Mouse (Mus musculus): Measurements from ENCODE around the gene Dmd.
A peak's percentile ranks its signal among the peaks of the same experiment; 100 is the strongest.
"Not testable (repeated sequence)": the region's sequence is repeated elsewhere in the genome, so short reads cannot be mapped to it uniquely, and the experiment has no call there.

Dmd gene

DNA sequence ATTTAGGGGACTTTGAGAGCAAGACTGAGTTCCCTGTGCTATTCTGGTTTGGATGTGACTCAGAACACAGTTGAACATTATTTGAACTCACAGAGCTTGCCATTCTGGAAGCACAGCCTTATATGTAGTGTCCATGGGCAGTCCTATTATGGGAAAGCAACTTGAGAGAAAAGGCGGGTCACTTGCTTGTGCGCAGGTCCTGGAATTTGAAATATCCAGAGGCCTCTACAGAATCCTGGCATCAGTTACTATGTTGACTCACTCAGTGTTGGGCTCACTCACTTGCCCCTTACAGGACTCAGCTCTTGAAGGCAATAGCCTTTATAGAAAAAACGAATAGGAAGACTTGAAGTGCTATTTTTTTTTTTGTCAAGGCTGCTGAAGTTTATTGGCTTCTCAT is at the start of gene Dmd:
Gene Dmd (plus strand): TSS at position 241 of the 400 bp plus-strand sequence.
- DNase-seq (ENCODE audit: low spot score in 2 of 2), result no peak

DNA sequence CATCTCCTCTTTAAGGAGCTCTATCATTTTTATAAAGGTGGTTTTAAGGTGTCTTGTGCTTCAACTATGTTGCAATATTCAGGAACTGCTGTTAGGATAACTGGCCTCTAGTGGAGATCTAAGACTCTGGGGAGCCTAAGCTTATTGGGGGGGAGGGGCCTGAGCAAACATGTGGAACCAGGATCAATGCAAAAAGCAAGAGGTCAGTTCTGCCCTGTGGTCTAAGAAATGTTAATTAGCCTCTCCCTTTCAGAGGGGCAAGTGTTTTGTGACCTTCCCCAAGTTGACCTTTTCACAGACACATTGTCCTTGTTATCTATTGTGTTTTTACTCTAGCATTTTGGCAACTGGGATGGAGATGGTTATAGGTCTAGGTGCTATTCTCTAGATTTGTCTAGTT is 47.2 kb upstream of the Dmd start:
- no peak for DNase-seq (ENCODE audit: low spot score in 2 of 2)

DNA sequence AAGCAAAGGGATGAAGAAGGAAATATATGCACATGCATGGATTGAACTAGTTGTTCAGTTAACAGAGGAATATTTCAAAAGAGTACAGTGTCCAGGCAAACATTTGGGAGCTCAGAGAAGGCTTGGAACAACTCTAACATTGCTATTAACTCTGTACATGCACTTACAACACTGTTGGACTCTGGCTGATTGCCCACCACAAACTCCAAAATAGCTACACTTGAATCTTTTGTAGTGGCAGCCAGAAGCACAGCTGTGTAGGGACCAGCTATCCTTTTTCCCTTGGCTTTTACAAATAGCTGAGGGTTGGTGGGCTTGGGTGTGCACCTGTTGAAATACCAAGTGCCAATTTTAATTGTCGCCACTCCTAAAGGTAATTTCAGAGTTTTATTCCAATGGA is 39.0 kb downstream of the Dmd start:
- no peak for DNase-seq (ENCODE audit: low spot score in 2 of 2)

DNA sequence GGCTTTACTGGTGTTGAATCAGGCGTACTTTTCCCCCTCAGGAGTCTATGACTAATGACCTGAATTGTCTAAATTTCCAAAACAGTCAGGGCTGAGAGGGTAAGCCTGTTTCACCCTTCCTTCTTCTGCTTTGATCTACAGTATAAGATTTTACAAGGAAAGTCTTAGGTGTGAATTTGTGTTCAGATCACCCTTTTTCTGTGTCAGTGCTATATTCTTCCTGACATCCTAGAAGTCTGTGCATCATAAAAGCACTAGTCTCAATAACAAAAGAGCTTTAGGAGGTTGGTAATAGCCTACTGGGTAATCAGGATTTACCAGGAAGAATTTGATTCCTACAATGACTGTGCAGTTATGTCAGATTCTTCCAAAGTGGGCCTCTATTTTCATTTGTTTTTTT is 101.5 kb downstream of the Dmd start:
- no peak for DNase-seq (ENCODE audit: low spot score in 2 of 2)

DNA sequence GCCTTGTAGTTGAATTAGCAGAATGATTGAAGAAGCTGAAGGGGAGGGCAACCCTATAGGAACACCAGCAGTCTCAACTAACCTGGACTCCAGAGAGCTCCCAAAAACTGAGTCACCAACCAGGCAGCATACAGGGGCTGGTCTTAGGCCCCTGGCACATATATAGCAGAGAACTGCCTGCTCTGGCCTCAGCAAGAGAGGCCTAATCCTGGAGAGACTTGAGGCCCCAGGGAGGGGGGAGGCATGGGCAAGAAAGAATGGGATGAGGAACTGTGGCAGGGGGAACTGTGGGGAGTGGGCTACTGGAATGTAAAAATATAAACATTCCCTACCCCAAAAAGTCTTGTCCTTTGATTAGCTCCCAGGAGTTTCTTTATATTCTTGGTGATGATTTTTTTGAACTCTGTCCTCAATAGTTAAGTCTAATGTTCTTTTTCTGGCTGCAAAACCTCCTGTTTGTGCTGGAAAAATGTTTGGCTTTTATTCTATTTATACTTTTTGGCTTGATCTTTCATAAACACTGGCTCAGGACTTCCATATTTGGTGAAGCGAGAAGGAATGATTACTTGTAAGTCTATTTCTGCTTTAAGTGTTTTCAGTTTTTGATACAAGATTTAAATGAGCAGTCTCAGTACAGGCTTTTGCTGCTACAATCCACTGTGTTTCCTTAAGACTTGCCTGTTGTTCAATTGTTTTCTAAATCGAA is 167.7 kb downstream of the Dmd start:
- no peak for DNase-seq (ENCODE audit: low spot score in 2 of 2)

DNA sequence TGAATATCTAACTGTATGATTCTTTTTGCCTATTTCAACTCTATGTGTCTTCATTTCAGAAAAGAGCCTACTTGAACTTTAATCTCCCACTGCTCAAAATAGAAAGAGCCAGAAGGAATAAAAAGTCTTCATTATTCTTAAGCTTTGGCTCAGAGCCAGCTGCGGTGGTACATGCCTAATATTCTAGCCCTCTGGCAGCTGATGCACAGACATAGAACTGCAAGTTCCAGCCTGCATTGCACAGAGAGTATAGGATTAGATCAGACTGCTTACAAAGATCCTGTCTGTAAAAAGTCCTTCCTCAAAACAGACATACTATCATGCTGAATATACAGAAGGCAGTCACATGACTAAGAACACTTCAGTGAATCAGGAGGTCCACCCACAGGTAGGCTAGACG is 168.5 kb downstream of the Dmd start:
- no peak for DNase-seq (ENCODE audit: low spot score in 2 of 2)

DNA sequence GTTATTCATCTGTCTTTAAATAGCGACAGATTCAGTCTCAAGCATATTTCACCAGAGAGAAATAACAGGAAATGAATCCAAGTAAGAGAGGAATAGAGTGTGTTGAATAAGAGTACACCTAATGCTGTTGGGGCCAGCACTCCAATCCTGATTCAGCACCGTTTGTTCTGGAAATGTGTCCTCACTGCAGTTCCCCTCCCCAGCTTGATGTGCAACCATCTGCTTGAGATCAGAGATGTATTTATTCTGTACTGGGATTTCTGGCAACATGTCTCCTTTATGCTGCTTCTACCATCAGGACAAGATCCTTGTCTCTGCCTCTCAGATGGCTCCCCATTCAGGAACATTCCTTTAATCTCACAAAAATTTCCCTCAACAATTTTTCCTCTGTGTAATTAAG is 271.9 kb downstream of the Dmd start:
- DNase-seq (ENCODE audit: low spot score in 2 of 2), result no peak

DNA sequence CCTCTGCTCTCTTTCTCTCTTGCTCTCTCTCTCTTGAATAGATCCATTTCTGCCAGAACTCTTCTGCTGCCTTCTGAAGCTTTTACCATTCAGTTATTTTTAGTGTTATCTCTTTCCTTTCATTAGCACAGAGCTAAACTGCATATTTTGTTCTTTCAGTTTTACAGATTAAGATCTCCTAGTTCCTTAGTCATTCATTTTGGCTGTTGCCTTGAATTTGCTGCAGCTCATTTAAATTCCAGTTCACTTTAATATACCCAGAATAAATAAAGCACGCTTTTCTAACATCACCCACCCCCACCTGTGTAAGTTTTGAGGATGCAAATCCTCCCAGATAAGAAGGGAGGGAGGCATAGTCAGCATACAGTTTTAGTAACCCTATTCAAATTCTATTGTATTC is 272.4 kb downstream of the Dmd start:
- DNase-seq (ENCODE audit: low spot score in 2 of 2), result no peak

DNA sequence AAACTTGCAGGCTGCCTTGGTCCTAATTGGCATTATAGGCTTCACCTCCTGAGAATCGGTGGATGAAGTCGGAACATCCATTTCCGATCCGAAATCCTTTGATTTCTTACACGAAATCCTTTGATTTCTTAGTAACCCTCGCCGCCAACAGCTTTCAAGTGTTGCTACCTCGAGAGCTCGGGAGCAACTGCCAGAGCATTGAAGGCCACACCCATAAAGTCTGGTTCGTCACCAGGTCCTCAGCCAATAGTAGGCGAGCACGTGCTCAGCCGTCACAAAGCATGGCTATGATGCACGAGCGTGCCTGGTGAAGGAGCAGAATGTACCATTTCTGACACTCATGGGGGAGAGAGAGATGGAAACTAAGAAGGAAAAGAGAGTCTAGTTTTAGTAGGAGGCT is 538.9 kb downstream of the Dmd start, which contains the start of gene Tsga8:
Gene Tsga8 (minus strand): TSS at position 327 of the 400 bp plus-strand sequence.
- no peak for DNase-seq (ENCODE audit: low spot score in 2 of 2)

DNA sequence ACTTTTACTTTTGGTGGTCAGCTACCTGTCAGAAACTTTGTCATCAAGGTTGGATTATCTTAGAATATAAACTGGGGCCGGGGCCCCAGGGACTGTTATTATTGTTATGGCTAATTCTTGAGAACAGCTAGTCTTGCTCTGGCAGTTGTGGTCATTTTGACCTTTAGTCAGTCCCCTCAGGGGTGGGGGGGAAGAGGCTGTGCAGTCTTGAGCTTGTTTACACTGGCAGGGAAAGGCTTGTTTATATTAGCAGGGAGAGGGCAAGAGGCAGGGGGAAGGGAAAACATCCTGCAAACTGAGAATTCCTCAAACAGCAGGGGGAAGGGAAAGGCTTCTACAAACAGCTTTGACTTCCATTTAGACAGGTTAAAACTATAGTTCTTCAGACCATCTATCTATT is 726.3 kb downstream of the Dmd start:
- no peak for DNase-seq (ENCODE audit: low spot score in 2 of 2)

DNA sequence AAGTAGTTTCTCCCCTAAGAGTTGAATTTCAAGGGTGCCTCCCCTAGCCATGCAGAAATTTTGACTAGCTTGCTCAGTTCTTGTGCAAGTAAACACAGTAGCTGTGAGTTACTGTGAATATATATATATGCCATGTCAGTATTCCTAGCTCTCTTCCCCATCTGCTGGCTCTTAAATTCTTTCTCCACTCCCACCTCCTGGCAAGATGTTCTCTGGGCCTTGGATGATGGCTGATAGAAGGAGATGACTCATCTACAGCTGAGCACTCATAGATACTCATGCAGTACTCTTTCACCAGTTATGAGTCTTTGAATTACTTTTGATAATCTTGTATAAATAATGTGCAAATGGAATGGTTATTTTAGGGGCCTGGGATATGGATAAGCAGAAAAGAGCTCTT is 737.9 kb downstream of the Dmd start:
- DNase-seq (ENCODE audit: low spot score in 2 of 2), result no peak

DNA sequence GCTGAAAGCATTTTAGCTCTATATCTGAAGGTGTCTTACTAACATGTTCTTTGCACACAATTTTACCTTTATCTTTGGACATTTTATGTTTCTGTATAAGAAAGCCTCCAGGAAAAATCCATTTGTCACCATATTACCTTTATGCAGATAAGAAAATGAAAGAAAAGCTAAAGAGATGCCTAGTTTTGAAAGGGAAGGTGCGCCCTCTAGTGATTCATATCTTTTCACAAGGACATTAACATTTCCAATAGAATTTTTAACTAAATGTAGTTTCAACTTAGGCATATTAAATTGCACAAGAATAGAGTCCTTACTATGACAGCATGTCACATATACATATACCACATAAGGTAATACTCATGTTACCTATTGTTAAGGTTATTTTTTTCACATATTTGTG is 791.9 kb downstream of the Dmd start:
- DNase-seq (ENCODE audit: low spot score in 2 of 2), result no peak

DNA sequence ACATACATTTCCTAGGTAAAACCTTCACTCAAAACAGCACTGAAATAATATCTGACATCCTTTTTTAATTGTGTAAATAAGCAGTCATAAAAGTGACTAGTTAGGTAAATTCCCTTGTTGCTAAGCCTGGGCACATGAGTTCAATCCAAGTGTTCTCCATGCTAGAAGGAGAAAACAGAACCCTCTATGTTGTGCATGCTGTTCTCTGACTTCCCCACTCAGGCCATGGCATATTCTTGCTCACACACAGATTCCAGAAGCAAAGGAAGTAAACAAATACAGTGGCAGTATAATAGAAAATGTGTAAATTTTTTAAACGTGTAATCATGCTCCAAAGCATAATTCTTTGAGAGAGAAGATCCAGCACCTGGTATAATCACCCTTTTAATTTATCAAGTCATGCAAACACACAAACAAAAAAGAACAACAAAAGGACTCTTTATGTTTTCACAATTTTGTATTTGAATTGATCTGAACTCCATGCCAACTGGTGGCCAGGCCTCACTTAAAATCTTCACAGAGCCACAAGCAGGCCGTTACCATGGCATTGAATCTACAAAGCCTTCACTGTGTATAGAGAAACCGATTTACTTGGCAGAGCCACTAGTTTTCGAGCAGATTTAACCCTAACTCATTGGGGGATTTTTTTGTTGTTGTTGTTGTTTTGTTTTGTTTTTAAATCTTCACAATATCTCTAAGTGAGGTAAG is 797.8 kb downstream of the Dmd start:
- no peak for DNase-seq (ENCODE audit: low spot score in 2 of 2)

DNA sequence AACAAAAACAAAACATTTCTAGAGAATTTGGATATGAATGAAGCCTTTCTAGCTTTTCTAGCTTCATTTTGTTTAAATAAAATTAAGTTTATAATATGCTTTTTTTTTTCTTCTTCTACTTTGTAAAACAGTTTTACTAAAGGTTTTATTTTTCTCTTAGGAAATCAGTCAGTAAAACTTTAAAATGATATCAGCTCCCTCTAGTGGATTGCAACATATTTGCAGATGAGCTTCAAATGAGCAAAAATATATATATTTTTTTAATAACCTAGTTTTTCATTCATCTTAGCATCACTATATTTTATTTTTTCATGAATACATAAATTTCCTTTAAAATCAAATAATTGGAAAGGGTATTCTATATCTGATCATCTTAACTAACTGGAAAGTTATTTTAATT is 838.7 kb downstream of the Dmd start:
- DNase-seq (ENCODE audit: low spot score in 2 of 2), result no peak

DNA sequence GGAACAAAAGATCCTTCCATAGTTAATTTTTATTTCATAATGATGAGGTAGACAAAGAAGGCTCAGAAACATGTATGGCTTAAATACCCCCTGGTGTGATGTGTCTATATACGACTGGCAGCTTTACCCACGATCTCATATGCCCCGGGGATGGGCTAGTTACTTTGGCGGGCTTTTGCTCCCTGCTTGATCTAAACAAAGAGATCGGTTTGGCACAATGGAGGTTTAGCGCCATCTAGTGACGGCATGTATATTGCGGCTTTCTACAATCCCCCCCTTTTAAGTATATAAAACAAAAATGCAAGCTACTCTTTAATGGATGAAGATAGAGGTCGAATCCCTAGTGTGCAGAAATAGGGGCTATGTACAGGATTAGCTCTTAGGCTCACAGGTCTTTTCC is 918.8 kb downstream of the Dmd start:
- DNase-seq (ENCODE audit: low spot score in 2 of 2), result not testable (repeated sequence)

DNA sequence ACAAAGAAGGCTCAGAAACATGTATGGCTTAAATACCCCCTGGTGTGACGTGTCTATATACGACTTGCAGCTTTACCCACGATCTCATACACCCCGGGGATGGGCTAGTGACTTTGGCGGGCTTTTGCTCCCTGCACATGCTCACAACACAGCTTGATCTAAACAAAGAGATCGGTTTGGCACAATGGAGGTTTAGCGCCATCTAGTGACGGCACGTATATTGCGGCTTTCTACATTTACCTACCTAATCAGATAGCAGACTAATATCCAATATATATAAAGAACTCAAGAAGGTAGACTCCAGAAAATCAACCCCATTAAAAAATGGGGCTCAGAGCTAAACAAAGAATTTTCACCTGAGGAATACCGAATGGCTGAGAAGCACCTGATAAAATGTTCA is 926.7 kb downstream of the Dmd start:
- not testable (repeated sequence) for DNase-seq (ENCODE audit: low spot score in 2 of 2)

DNA sequence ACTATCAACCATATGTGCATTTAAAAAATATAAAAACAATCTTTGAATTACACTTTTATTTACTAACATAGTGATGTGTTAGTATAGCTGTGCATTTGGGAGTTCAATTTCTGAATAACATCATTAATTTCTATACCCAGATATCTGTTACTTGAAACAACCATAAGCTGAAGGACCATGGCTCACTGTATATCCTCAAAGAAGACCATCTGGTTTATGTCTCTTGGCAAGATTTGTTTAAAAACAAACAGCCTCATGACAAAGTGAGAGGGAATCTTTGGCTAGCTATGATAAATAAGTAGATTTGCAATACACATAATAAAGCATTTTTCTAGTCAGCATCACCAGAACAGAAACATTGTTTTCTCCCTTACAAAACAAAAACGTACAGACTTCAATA is 1027.2 kb downstream of the Dmd start:
- no peak for DNase-seq (ENCODE audit: low spot score in 2 of 2)

DNA sequence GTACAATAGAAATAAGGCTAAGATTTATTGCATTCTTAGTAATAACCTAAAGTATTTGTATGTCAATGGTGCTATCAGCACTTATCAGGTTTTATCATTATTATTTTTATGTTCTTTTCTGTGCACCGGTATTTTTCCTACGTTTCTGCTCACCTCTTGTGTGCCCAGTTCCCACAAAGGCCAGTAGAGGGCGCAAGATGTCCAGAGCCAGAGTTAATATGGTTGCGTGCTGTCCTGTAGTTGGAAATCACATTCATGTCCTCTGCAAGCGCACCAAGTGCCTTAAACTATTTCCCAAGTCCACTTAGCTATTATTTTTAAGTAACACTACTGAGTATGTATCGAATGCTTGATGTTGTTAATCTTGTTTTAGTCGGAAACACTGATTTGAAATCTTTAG is 1052.6 kb downstream of the Dmd start:
- peak in 1 of 2 experiments; percentile 4 for DNase-seq (ENCODE audit: low spot score in 2 of 2)

DNA sequence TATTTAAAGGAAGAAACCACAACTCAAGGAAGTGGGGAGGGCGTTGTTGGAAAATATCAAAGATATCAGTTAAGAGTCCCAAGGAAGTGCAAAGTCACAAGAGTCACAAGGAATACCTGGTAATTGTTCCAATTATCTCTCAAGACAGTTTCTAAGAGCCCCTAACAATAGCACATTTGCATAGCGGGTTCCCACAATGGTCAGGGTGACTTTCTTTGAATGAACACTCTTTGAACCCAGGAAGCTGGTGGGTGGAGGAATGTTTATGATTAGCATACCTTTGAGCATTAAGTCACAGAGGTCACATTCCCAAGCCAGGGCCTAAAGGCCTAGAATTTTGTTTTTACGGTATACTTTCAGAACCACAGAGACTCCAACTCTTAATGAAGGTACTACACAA is 1113.8 kb downstream of the Dmd start:
- not testable (repeated sequence) for DNase-seq (ENCODE audit: low spot score in 2 of 2)

DNA sequence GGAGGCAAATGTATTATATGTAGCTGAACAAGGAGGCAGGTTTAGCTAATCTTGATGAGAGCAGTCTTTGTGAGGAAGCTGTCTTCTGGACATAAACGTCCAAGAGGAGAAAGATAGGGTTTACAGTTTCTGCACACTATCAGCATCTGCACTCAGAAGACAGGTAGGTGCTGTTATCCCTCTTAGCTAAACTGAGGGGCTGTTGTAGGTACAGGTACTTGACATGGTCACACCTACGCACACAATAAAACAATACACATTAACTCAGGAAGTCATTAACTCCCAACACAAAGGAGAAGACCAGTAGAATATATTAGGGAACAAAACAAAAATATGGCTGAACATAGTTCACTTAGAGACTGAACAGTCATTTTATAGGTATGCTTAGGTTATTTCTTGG is 1217.2 kb downstream of the Dmd start:
- no peak for DNase-seq (ENCODE audit: low spot score in 2 of 2)

DNA sequence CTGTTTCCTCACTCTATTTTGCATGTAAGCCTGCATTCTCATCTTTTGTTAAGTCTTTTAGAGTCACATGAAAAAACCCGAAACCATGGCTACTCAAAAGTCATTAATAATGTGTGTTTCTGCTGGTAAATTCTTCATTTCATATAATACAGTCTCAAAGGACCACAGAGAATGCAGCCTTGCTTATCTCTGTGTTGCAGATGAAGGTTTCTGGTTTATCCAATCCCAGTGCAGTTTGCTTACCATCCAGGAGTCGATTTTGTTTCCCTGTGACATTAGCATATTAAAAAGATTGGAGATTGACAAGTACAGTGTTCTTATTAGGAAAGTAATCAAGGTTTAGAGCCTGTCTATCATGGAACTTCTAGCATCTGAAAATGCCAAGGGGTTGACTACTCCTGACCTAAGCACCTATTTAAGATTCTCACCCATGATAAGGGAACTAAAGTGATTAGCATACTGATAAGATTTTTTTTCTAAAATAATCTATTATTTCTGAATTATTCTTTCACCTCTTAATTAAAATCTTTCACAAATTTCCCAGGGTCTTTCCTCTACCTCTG is 1292.7 kb downstream of the Dmd start:
- no peak for DNase-seq (ENCODE audit: low spot score in 2 of 2)

DNA sequence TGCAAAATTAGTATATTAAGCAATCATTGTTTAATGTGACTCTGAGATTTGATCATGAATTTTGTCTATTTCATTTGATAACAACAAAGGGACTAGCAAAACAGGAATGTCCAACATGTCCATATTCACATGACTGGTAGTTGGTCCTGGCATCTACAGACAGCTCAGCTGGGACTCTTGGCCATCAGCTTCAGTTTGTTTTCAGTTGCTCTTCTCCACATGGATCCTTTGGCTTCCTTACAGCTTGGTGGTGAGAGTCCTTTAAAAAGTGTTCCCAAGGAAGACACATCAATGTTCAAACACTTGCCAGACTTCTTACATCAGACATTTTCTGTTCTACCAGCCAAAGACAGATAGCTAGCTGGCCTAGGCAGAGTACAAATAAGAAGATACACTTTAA is 1381.9 kb downstream of the Dmd start:
- no peak for DNase-seq (ENCODE audit: low spot score in 2 of 2)

DNA sequence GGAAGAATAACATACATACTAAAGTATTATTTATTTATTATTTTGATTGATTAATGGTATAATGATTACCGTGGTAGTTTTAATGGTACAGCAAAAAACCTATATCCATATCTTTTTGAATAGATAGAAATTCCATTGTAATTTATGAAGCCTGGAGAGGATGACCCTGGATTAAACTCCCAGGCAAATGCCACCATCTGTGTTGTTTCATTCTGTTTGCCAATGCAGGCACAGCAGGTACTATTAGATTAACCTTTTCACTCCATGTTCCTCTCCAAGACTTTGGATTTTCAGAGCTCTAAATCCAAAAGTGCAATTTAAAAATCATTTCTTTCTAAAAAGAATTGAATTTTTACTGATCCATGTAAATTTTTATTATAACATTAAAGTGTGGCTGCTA is 1383.5 kb downstream of the Dmd start:
- DNase-seq (ENCODE audit: low spot score in 2 of 2), result no peak

Data from urinary bladder, adult 18-20 months (tissue).